Mouse (Mus musculus): ENCODE measurements at regions not wholly inside any gene's neighbourhood (a gene's known extent, or its start where the extent isn't known, plus 50 kb on each side); places are given as distances from the start of the nearest gene placed in this dataset.

DNA sequence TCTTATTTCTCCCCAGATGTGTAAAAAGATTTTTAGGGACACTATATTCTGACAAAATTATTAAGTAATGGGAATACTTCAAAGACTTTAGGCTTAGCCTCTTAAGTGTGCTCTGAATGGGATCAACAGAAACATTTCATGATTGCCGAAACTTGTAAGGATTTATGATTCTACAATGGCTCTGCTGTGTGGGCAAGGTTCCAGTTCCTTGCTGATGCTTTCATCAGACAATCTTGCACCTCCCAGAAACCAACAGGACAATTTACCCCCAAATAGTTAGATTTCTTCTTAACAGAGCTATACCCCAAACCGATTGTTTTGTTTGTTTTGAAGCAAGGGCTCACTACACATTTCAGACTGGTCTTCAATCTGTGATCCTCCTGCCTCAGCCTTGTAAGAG lies 2236.1 kb downstream of the 4930444P10Rik start:
- H3K4me3 ChIP-seq (ENCODE audit: control insufficient read depth in 1 of 2, insufficient read depth in 1 of 2, low read depth in 1 of 2, low read length in 2 of 2), result no peak overlapping the region
- no peak overlapping the region for H3K4me2 ChIP-seq (ENCODE audit: low read length)
- 78% methylated on average over 2 of the region's 2 CpGs for WGBS
- H3K27me3 ChIP-seq (ENCODE audit: control insufficient read depth, insufficient read depth, low read length), result no peaks in the 10 kb centered on the region
- H3K9ac ChIP-seq (ENCODE audit: low read length), result no peak overlapping the region
- H3K36me3 ChIP-seq (ENCODE audit: control insufficient read depth, insufficient read depth, low read length), result no peaks in the 10 kb centered on the region
- no peaks in the 10 kb centered on the region for H3K9me3 ChIP-seq (ENCODE audit: control insufficient read depth, low read length)
- H3K27ac ChIP-seq (replicated peaks in 1 of 2; ENCODE audit: control insufficient read depth in 1 of 2, insufficient read depth in 1 of 2, low read depth in 2 of 2, low read length in 2 of 2), result no peak overlapping the region
- H3K4me1 ChIP-seq (ENCODE audit: control insufficient read depth in 2 of 2, insufficient read depth in 2 of 2, low read length in 2 of 2), result no peaks in the 10 kb centered on the region
- ATAC-seq (ENCODE audit: insufficient number of reproducible peaks, insufficient read depth, low FRiP score, low read depth), result no peak

DNA sequence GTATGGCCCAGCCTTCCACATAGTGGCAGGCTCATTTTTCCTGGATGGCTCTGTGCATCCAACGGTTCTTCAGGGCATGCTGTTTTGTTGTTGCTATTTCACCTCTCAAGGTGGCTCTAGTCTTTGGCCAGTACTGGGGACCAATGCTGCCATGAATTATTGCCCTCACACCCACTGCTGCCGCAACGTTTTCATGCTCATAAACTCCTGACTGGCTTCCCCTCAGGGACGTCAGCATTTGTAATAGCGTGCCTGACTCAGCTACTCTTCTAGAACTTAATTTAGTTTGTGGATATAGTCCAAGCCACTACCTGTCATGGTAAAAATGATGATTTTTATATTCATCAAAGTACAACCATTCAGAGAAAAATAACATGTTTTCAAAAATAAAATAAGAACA lies 2242.0 kb downstream of the 4930444P10Rik start:
- Histone ChIP-seq H3K4me3 (ENCODE audit: control insufficient read depth in 1 of 2, insufficient read depth in 1 of 2, low read depth in 1 of 2, low read length in 2 of 2) (no peak overlapping the region), H3K9me3 (ENCODE audit: control insufficient read depth, low read length) (no peaks in the 10 kb centered on the region), H3K4me2 (ENCODE audit: low read length) (no peak overlapping the region), H3K27me3 (ENCODE audit: control insufficient read depth, insufficient read depth, low read length) (no peaks in the 10 kb centered on the region), H3K4me1 (ENCODE audit: control insufficient read depth in 2 of 2, insufficient read depth in 2 of 2, low read length in 2 of 2) (no peaks in the 10 kb centered on the region), H3K36me3 (ENCODE audit: control insufficient read depth, insufficient read depth, low read length) (no peaks in the 10 kb centered on the region), H3K9ac (ENCODE audit: low read length) (no peak overlapping the region), H3K27ac (replicated peaks in 1 of 2; ENCODE audit: control insufficient read depth in 1 of 2, insufficient read depth in 1 of 2, low read depth in 2 of 2, low read length in 2 of 2) (no peak overlapping the region)
- no peak for ATAC-seq (ENCODE audit: insufficient number of reproducible peaks, insufficient read depth, low FRiP score, low read depth)
- WGBS, result 84% methylated on average over 5 of the region's 5 CpGs

DNA sequence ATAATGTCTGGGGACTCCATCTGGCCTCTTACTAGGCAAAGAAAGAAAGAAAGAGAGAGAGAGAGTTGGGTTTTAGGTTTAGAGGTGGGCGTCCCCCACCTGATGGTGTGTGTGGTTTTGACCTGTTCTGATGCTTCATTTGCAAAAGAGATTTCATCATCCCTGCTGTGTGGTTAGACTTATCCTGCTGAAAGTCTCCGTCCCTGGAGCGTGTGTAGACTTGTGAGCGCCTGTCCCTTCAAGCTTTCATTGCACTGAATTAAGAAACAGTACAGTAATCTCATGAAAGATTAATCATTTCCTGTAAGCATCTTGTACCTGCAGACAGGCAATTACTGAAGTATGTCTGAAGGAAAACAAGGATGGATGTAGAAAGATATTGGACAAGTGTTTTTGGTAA lies 2244.1 kb downstream of the 4930444P10Rik start:
- Histone ChIP-seq H3K9ac (ENCODE audit: low read length) (no peak overlapping the region), H3K4me2 (ENCODE audit: low read length) (no peak overlapping the region), H3K9me3 (ENCODE audit: control insufficient read depth, low read length) (no peaks in the 10 kb centered on the region), H3K4me3 (ENCODE audit: control insufficient read depth in 1 of 2, insufficient read depth in 1 of 2, low read depth in 1 of 2, low read length in 2 of 2) (no peak overlapping the region), H3K36me3 (ENCODE audit: control insufficient read depth, insufficient read depth, low read length) (no peaks in the 10 kb centered on the region), H3K27ac (replicated peaks in 1 of 2; ENCODE audit: control insufficient read depth in 1 of 2, insufficient read depth in 1 of 2, low read depth in 2 of 2, low read length in 2 of 2) (no peak overlapping the region), H3K4me1 (ENCODE audit: control insufficient read depth in 2 of 2, insufficient read depth in 2 of 2, low read length in 2 of 2) (no peaks in the 10 kb centered on the region), H3K27me3 (ENCODE audit: control insufficient read depth, insufficient read depth, low read length) (no peaks in the 10 kb centered on the region)
- WGBS, result 77% methylated on average over 4 of the region's 4 CpGs
- no peak for ATAC-seq (ENCODE audit: insufficient number of reproducible peaks, insufficient read depth, low FRiP score, low read depth)

DNA sequence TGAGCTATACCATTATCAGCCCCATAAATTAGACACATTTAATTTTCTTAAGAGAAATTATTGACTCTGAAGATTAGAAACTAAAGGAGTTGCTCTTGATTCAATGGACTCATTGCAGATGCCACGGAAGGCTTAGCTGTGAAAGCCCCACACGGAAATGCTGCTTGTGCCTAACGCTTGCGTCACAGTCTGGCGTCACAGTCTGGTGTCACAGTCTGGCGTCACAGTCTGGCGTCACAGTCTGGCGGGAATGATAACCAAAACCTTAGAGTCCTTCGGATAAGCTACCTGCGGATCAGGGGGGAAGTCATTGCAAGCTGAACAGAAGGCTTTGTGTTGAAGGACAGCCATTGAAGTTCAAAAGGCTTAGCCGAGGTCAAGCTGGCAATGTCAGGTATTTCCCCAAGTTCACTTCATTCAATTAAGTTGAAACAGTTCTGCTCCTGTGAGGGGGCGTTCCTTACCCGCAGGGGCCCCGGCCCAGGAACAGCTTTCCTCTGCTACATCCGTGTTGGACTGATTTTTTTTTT lies 2246.7 kb downstream of the 4930444P10Rik start:
- H3K9me3 ChIP-seq (ENCODE audit: control insufficient read depth, low read length), result no peaks in the 10 kb centered on the region
- no peaks in the 10 kb centered on the region for H3K27me3 ChIP-seq (ENCODE audit: control insufficient read depth, insufficient read depth, low read length)
- no peak for ATAC-seq (ENCODE audit: insufficient number of reproducible peaks, insufficient read depth, low FRiP score, low read depth)
- H3K27ac ChIP-seq (replicated peaks in 1 of 2; ENCODE audit: control insufficient read depth in 1 of 2, insufficient read depth in 1 of 2, low read depth in 2 of 2, low read length in 2 of 2), result no peak overlapping the region
- no peak overlapping the region for H3K4me2 ChIP-seq (ENCODE audit: low read length)
- no peaks in the 10 kb centered on the region for H3K4me1 ChIP-seq (ENCODE audit: control insufficient read depth in 2 of 2, insufficient read depth in 2 of 2, low read length in 2 of 2)
- no peaks in the 10 kb centered on the region for H3K36me3 ChIP-seq (ENCODE audit: control insufficient read depth, insufficient read depth, low read length)
- WGBS, result 68% methylated on average over 15 of the region's 15 CpGs
- no peak overlapping the region for H3K4me3 ChIP-seq (ENCODE audit: control insufficient read depth in 1 of 2, insufficient read depth in 1 of 2, low read depth in 1 of 2, low read length in 2 of 2)
- H3K9ac ChIP-seq (ENCODE audit: low read length), result no peak overlapping the region

DNA sequence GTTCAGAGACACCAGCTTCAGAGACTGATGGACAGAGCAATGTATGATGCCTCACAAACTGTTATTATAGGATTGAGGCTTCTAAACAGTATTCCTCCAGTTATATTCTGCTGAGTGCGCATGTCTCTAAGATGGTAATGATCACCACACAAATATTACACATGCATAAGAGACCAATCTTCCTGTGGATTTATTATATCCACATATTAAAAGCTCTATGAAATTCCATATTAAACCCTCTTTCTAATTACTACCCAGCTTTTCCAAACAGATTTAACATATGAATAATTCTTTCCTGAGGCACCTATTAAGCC lies 2252.9 kb downstream of the 4930444P10Rik start:
- Histone ChIP-seq H3K9ac (ENCODE audit: low read length) (no peak overlapping the region), H3K4me3 (ENCODE audit: control insufficient read depth in 1 of 2, insufficient read depth in 1 of 2, low read depth in 1 of 2, low read length in 2 of 2) (no peak overlapping the region), H3K36me3 (ENCODE audit: control insufficient read depth, insufficient read depth, low read length) (no peaks in the 10 kb centered on the region), H3K27ac (replicated peaks in 1 of 2; ENCODE audit: control insufficient read depth in 1 of 2, insufficient read depth in 1 of 2, low read depth in 2 of 2, low read length in 2 of 2) (no peak overlapping the region), H3K4me2 (ENCODE audit: low read length) (no peak overlapping the region), H3K27me3 (ENCODE audit: control insufficient read depth, insufficient read depth, low read length) (no peaks in the 10 kb centered on the region), H3K4me1 (ENCODE audit: control insufficient read depth in 2 of 2, insufficient read depth in 2 of 2, low read length in 2 of 2) (no peaks in the 10 kb centered on the region), H3K9me3 (ENCODE audit: control insufficient read depth, low read length) (no peaks in the 10 kb centered on the region)
- ATAC-seq (ENCODE audit: insufficient number of reproducible peaks, insufficient read depth, low FRiP score, low read depth), result no peak
- WGBS, result 97% methylated on average over 1 of the region's 1 CpGs

DNA sequence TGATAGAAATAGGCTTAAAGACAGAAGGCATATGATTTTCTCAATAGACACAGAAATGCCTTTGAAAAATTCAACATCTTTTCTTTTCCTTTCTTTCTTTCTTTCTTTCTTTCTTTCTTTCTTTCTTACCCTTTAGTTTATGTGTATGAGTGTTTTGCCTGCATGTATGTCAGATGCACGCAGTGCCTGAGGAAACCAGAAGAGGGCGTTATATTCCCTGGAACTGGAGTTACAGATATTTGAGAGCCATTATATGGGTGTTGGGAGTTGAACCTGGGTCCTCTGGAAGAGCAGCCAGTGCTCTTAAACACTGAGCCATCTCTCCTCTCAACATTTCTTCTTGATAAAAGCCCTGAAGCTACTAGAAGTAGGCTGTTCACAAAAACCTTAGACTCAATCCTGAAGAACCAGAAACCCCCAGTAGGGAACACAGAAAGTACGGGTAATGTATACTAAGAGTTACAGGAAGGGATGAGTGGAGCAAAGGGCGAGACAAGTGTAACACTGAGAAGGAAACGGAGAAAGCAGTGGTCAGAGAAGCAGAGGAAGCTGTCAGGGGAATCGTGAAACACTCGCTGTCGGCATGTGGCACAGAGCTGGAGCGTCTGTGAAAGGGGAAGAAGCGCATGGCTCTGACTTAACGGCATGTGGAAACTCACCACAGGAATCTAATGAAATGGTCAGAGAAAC lies 2253.4 kb downstream of the 4930444P10Rik start:
- ATAC-seq (ENCODE audit: insufficient number of reproducible peaks, insufficient read depth, low FRiP score, low read depth), result no peak
- no peaks in the 10 kb centered on the region for H3K36me3 ChIP-seq (ENCODE audit: control insufficient read depth, insufficient read depth, low read length)
- H3K4me3 ChIP-seq (ENCODE audit: control insufficient read depth in 1 of 2, insufficient read depth in 1 of 2, low read depth in 1 of 2, low read length in 2 of 2), result no peak overlapping the region
- no peak overlapping the region for H3K9ac ChIP-seq (ENCODE audit: low read length)
- no peak overlapping the region for H3K27ac ChIP-seq (replicated peaks in 1 of 2; ENCODE audit: control insufficient read depth in 1 of 2, insufficient read depth in 1 of 2, low read depth in 2 of 2, low read length in 2 of 2)
- H3K4me1 ChIP-seq (ENCODE audit: control insufficient read depth in 2 of 2, insufficient read depth in 2 of 2, low read length in 2 of 2), result no peaks in the 10 kb centered on the region
- 45% methylated on average over 11 of the region's 11 CpGs for WGBS
- H3K27me3 ChIP-seq (ENCODE audit: control insufficient read depth, insufficient read depth, low read length), result no peaks in the 10 kb centered on the region
- no peaks in the 10 kb centered on the region for H3K9me3 ChIP-seq (ENCODE audit: control insufficient read depth, low read length)
- H3K4me2 ChIP-seq (ENCODE audit: low read length), result no peak overlapping the region

DNA sequence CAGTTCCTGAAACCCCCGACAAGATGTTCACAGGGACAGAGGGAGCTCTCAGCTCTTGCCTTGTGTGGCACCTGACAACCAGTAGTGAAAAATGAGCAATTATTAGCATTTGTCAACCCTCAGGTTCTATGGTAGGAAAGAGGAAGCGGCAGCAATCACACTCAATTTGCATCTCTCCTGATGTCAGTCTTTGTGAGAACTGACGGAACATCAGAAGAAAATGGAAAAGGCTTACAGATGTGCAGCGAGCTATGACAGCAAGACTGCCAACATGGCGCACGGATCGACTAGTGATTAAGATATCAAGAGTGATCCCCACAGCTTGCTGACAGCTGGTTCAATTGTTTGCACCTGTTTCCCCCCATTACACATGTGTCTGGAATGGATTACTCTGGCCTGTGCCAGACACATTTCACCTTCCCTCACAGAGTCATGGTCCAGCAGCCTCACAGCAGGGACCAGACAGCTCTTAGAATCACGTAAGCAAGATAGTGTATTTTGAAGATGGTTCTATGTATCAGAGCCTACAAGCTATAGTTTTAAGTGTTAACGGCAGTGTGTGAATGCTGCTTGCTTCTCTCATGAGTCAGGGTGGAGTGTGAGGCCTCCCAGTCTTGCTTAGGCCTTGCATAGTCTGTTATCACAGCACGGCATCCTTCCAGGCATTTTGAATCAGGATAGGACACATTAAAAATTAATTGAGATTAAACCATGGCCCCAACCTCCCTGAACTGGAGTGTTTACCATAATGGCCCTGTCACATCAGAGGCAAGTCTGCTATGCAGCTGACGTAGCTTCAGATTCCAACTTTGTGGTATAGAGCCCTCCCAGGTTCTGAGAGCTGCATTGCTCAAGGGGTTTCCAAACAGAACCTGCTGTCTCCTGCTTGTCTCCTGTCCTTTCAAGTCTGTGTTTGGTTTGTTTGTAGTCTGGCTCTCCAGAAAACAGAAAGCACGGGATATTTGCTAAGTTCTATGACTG lies 2258.0 kb downstream of the 4930444P10Rik start:
- WGBS, result 79% methylated on average over 12 of the region's 12 CpGs
- H3K4me2 ChIP-seq (ENCODE audit: low read length), result no peak overlapping the region
- H3K4me1 ChIP-seq (ENCODE audit: control insufficient read depth in 2 of 2, insufficient read depth in 2 of 2, low read length in 2 of 2), result no peaks in the 10 kb centered on the region
- ATAC-seq (ENCODE audit: insufficient number of reproducible peaks, insufficient read depth, low FRiP score, low read depth), result no peak
- H3K36me3 ChIP-seq (ENCODE audit: control insufficient read depth, insufficient read depth, low read length), result no peaks in the 10 kb centered on the region
- H3K9ac ChIP-seq (ENCODE audit: low read length), result no peak overlapping the region
- no peak overlapping the region for H3K4me3 ChIP-seq (ENCODE audit: control insufficient read depth in 1 of 2, insufficient read depth in 1 of 2, low read depth in 1 of 2, low read length in 2 of 2)
- no peaks in the 10 kb centered on the region for H3K27me3 ChIP-seq (ENCODE audit: control insufficient read depth, insufficient read depth, low read length)
- no peaks in the 10 kb centered on the region for H3K9me3 ChIP-seq (ENCODE audit: control insufficient read depth, low read length)
- H3K27ac ChIP-seq (replicated peaks in 1 of 2; ENCODE audit: control insufficient read depth in 1 of 2, insufficient read depth in 1 of 2, low read depth in 2 of 2, low read length in 2 of 2), result no peak overlapping the region
